Mouse (Mus musculus) CH12.LX (cell line): ENCODE measurements around the gene Thsd4. TPM values are rescaled to one million over a fixed set of nuclear protein-coding genes. Genes with fewer than 3 reads are reported as not detected.

Source experiments
- DNase-seq: peaks from one replicate; pipeline ENCODE4 v3.0.0-alpha.2; 2013; ENCODE audit errors: extremely low read depth
- H3K27ac ChIP-seq: 2 replicates; pipeline ENCODE4 v1.5.1; 2012; ENCODE audit warnings: low read depth, mild to moderate bottlenecking, control low read depth, moderate library complexity; ENCODE audit not compliant: insufficient read depth
- H3K27me3 ChIP-seq: replicated peaks from 2 replicates; pipeline ENCODE3; 2012; ENCODE audit warnings: inconsistent platforms
- H3K36me3 ChIP-seq, 2 experiments: replicated peaks in 1 of 2; 2 replicates each; pipeline versions ENCODE3 to v1.6.1; 2012; ENCODE audit warnings: inconsistent platforms in 1 of 2, low read length in 1 of 2, mild to moderate bottlenecking in 1 of 2, mixed read lengths in 1 of 2, moderate library complexity in 1 of 2; ENCODE audit not compliant: control insufficient read depth in 1 of 2, insufficient read depth in 1 of 2
- H3K4me1 ChIP-seq, 2 experiments: 2 replicates each; pipeline ENCODE4 v1.6.1; 2012; ENCODE audit warnings: inconsistent platforms in 1 of 2, moderate library complexity in 1 of 2; ENCODE audit not compliant: insufficient read depth in 2 of 2, control insufficient read depth in 1 of 2
- H3K4me2 ChIP-seq: 2 replicates; pipeline ENCODE4 v1.6.1; 2012; ENCODE audit warnings: low read depth, mild to moderate bottlenecking, control low read depth; ENCODE audit not compliant: poor library complexity, insufficient read depth, severe bottlenecking
- H3K4me3 ChIP-seq, 3 experiments: fragments of 150-350 bp in 1 of 3; sonication (generic) in 1 of 3; replicated peaks in 1 of 3; 2 replicates each; pipeline versions ENCODE3 to v1.5.1; 2011 to 2012; ENCODE audit warnings: low read depth in 2 of 3, low read length in 2 of 3, mild to moderate bottlenecking in 2 of 3, moderate library complexity in 2 of 3, control low read depth in 1 of 3, improper control_type of control experiment in 1 of 3, inconsistent platforms in 1 of 3, mixed read lengths in 1 of 3; ENCODE audit not compliant: poor library complexity in 1 of 3
- H3K79me2 ChIP-seq: replicated peaks from 2 replicates; pipeline ENCODE4 v1.6.1; 2012; ENCODE audit warnings: mild to moderate bottlenecking, moderate library complexity; ENCODE audit not compliant: control insufficient read depth, poor library complexity, insufficient read depth, severe bottlenecking; ENCODE audit errors: extremely low read depth
- H3K9ac ChIP-seq: 2 replicates; pipeline ENCODE4 v1.6.1; 2012; ENCODE audit warnings: low read depth, mild to moderate bottlenecking, control low read depth, moderate library complexity; ENCODE audit not compliant: insufficient read depth
- H3K9me3 ChIP-seq: replicated peaks from 2 replicates; pipeline ENCODE3; 2012; ENCODE audit warnings: low read length, inconsistent platforms, mixed read lengths
- ETS1 ChIP-seq: conservative IDR thresholded peaks from 2 replicates; pipeline ENCODE4 v1.6.1; 2012; ENCODE audit warnings: low read depth, mild to moderate bottlenecking, inconsistent platforms, low read length, improper control_type of control experiment, moderate library complexity
- JUND ChIP-seq: conservative IDR thresholded peaks from 2 replicates; pipeline ENCODE4 v1.6.1; 2011; ENCODE audit warnings: low read depth, low read length, improper control_type of control experiment
- KAT2A ChIP-seq: IDR thresholded peaks from 2 replicates; pipeline ENCODE4 v1.6.1; 2012; ENCODE audit warnings: low read length, improper control_type of control experiment, inconsistent platforms; ENCODE audit not compliant: insufficient replicate concordance
- MAFK ChIP-seq: IDR thresholded peaks from 2 replicates; pipeline ENCODE4 v1.6.1; 2011; ENCODE audit warnings: low read length, improper control_type of control experiment; ENCODE audit not compliant: insufficient replicate concordance
- MAX ChIP-seq: IDR thresholded peaks from 2 replicates; pipeline ENCODE4 v1.6.1; 2011; ENCODE audit warnings: low read length, improper control_type of control experiment
- POLR2A ChIP-seq: IDR thresholded peaks from 2 replicates; pipeline ENCODE4 v1.6.1; 2011; ENCODE audit warnings: low read depth, mild to moderate bottlenecking, improper control_type of control experiment, low read length
- POLR2AphosphoS2 ChIP-seq: IDR thresholded peaks from 2 replicates; pipeline ENCODE4 v1.6.1; 2011; ENCODE audit warnings: low read depth, low read length, improper control_type of control experiment
- RAD21 ChIP-seq: IDR thresholded peaks from 2 replicates; pipeline ENCODE4 v1.6.1; 2011; ENCODE audit warnings: low read depth, mild to moderate bottlenecking, low read length, improper control_type of control experiment, moderate library complexity
- SIN3A ChIP-seq: IDR thresholded peaks from 2 replicates; pipeline ENCODE4 v1.6.1; 2012; ENCODE audit warnings: low read length, improper control_type of control experiment, inconsistent platforms
- USF2 ChIP-seq: conservative IDR thresholded peaks from 2 replicates; pipeline ENCODE4 v1.6.1; 2011; ENCODE audit warnings: low read depth, low read length, improper control_type of control experiment
- ZC3H11A ChIP-seq: IDR thresholded peaks from 2 replicates; pipeline ENCODE4 v1.6.1; 2012; ENCODE audit warnings: low read depth, mild to moderate bottlenecking, inconsistent platforms, low read length, improper control_type of control experiment
- ZNF384 ChIP-seq: IDR thresholded peaks from 2 replicates; pipeline ENCODE4 v1.6.1; 2012; ENCODE audit warnings: low read depth, low read length, improper control_type of control experiment, inconsistent platforms
- dilution Hi-C: fragments of 300-500 bp; cut with MboI; formaldehyde crosslinking; loops from 2 replicates; pipeline ENCODE4 v1.14.3; 2020; ENCODE audit warnings: low sequenced_read_pairs; ENCODE audit not compliant: extremely low pct_unique_long_range_greater_than_20kb, extremely low pct_ligation_motif_present
- in situ Hi-C: fragments of 300-500 bp; cut with MboI; formaldehyde crosslinking; loops from 3 replicates; pipeline ENCODE4 v1.14.3; 2019; ENCODE audit warnings: low sequenced_read_pairs, low pct_ligation_motif_present, low pct_unique_long_range_greater_than_20kb, mixed read lengths
- polyA plus RNA-seq: library from polyadenylated mRNA; unstranded; fragments of >175 nt; gene quantifications from 2 replicates; pipeline ENCODE4 v1.2.1, GENCODE M21; 2012; ENCODE audit warnings: low read depth; ENCODE audit not compliant: insufficient read length
- total RNA-seq, 2 experiments: library from RNA; depleted of rRNA; stranded (reverse); fragments of 300-350 nt in 1 of 2; fragments of >200 nt in 1 of 2; gene quantifications; 2 replicates each; pipeline ENCODE4 v1.2.3; 2012 to 2014

The Thsd4 gene
- total and polyA plus RNA-seq, 3 experiments = not detected

DNA sequence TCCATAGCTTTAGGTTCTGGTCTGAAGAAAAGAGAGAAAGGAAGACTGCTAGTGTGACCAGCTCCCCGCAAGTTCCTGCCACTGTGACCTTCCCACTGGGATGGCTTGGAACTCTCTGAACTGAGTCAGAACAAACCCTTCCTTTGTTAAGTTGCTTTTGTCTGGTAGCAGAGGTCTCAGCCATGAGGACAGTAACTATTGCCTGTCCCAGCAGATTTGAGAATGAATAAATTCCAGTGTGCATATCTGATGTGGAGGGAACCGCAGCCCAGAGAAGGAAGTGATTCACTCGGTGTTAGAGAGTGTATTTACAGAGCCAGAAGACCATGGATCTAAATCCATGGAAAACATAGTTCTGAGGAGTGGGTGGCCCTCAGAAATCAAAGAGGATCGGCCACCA lies 169.5 kb downstream of the Thsd4 start:
- H3K4me2 ChIP-seq = no peak overlapping the region
- no peak for TF ChIP-seq ZNF384
- no peak for TF ChIP-seq USF2
- TF ChIP-seq MAX = no peak
- no peak for TF ChIP-seq KAT2A
- no peak for TF ChIP-seq POLR2AphosphoS2
- no peak for TF ChIP-seq RAD21
- TF ChIP-seq MAFK = no peak
- TF ChIP-seq ZC3H11A = no peak
- TF ChIP-seq, all 38 proteins: peak for 0

DNA sequence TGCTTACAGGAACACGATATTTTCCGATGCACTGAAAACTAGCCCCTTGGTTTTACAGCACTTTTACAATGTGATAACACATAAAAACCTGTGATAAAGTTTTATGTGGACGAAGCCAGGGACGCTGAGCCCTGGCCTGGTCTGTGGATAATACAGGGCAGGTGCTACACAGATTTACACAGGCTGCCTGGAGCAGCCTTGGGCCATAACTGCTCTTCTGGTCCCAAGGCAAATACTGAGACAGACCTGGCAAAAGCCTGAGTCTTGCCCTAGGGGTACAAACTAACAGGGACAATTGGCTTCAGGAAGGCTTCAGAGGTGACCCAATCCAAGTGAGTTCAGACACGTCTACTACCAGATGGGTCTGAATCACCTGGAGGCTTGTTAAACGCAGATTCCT lies 170.7 kb downstream of the Thsd4 start:
- no peaks in the 10 kb centered on the region for H3K36me3 ChIP-seq
- dilution Hi-C loops = no loop called here
- no peak for DNase-seq

More for the DNA sequence above, 169.5 kb downstream of the Thsd4 start:
- in situ Hi-C loops (no loop called here), dilution Hi-C loops (no loop called here)
- Histone ChIP-seq H3K9me3 (no peaks in the 10 kb centered on the region), H3K36me3 (no peaks in the 10 kb centered on the region), H3K27me3 (no peaks in the 10 kb centered on the region), H3K4me3 (no peak overlapping the region), H3K4me1 (no peaks in the 10 kb centered on the region), H3K79me2 (no peaks in the 10 kb centered on the region), H3K9ac (no peak overlapping the region), H3K27ac (no peak overlapping the region)
- no peak for DNase-seq

DNA sequence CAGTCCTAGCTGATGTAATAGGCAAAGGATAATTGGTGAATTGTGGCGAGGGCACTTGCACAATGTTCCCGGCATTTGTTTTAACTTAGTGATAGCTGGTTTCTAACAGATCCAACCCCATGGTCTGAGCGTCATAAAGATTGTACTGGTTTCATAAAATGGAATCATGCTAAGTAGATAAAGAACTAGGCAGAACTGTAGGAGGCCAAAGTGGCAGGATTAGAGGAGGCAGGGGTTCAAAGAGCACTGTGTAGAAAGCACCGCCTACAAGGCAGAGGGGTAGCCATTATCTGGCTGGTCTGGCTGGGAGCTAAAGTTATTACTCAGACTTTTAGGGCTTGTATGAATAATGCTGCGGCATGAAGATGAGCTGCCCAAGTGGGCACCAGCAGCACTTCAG lies 185.7 kb downstream of the Thsd4 start:
- no peak overlapping the region for H3K4me2 ChIP-seq
- in situ Hi-C loops = no loop called here
- H3K27ac ChIP-seq = no peak overlapping the region
- no peaks in the 10 kb centered on the region for H3K9me3 ChIP-seq
- TF ChIP-seq POLR2A (no peak), ETS1 (no peak)
- H3K4me1 ChIP-seq = no peaks in the 10 kb centered on the region
- no peaks in the 10 kb centered on the region for H3K27me3 ChIP-seq
- no peaks in the 10 kb centered on the region for H3K36me3 ChIP-seq
- H3K9ac ChIP-seq = no peak overlapping the region
- H3K4me3 ChIP-seq = no peak overlapping the region
- H3K79me2 ChIP-seq = no peaks in the 10 kb centered on the region
- dilution Hi-C loops = no loop called here
- DNase-seq = no peak

More for the DNA sequence above, 170.7 kb downstream of the Thsd4 start:
- Histone ChIP-seq H3K4me3 (no peak overlapping the region), H3K4me2 (no peak overlapping the region), H3K27me3 (no peaks in the 10 kb centered on the region), H3K79me2 (no peaks in the 10 kb centered on the region), H3K27ac (no peak overlapping the region), H3K9me3 (no peaks in the 10 kb centered on the region), H3K9ac (no peak overlapping the region), H3K4me1 (no peaks in the 10 kb centered on the region)
- TF ChIP-seq POLR2AphosphoS2 = no peak
- no peak for TF ChIP-seq JUND
- TF ChIP-seq SIN3A = no peak
- in situ Hi-C loops = no loop called here
